Mouse (Mus musculus): ENCODE data around the gene Ptch2. TPM values are rescaled to one million over a fixed set of nuclear protein-coding genes. Genes with fewer than 3 reads are reported as not detected.
A peak's percentile ranks its signal among the peaks of the same experiment; 100 is the strongest.

Ptch2 gene
- polyA plus RNA-seq, 1 experiment from 2014 or later = 2.4 TPM

DNA sequence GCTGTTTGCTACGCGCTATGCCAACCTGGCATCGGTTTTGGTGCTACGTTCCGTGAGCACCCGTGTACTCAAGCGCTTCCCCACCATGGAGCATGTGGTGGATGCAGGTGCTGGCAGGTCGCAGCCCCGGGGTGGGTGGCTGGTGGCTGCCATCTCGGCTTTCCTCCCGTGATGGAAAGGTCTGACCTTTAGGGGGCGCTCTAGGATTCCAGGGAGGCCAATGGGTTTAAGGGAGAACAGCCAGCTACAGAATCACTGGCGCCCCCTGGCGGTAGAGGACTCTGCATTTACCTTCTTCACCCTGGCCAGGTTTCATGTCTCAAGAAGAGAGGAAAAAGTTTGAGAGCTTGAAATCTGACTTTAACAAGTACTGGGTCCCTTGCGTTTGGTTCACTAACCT lies 50.3 kb downstream of the Ptch2 start:
- Histone ChIP-seq H3K27me3 (ENCODE audit: control insufficient read depth, insufficient read depth, low read length) (no peaks in the 10 kb centered on the region), H3K4me1 (ENCODE audit: control insufficient read depth, insufficient read depth, low read length) (no peaks in the 10 kb centered on the region), H3K4me3 (ENCODE audit: low read depth, low read length) (no peak overlapping the region), H3K9ac (ENCODE audit: low read depth, low read length) (no peak overlapping the region), H3K36me3 (ENCODE audit: control insufficient read depth, insufficient read depth, low read length) (peaks cover 10% of the 10 kb centered on the region), H3K27ac (ENCODE audit: low read depth, low read length) (no peak overlapping the region), H3K9me3 (replicated peaks; ENCODE audit: control insufficient read depth, low read length) (no peaks in the 10 kb centered on the region), H3K4me2 (no peak overlapping the region)
- WGBS (ENCODE audit: insufficient replicate concordance) = 31% methylated on average over 15 of the region's 15 CpGs
- ATAC-seq (replicated peaks; ENCODE audit: insufficient number of reproducible peaks, low FRiP score, low TSS enrichment) = no peak

DNA sequence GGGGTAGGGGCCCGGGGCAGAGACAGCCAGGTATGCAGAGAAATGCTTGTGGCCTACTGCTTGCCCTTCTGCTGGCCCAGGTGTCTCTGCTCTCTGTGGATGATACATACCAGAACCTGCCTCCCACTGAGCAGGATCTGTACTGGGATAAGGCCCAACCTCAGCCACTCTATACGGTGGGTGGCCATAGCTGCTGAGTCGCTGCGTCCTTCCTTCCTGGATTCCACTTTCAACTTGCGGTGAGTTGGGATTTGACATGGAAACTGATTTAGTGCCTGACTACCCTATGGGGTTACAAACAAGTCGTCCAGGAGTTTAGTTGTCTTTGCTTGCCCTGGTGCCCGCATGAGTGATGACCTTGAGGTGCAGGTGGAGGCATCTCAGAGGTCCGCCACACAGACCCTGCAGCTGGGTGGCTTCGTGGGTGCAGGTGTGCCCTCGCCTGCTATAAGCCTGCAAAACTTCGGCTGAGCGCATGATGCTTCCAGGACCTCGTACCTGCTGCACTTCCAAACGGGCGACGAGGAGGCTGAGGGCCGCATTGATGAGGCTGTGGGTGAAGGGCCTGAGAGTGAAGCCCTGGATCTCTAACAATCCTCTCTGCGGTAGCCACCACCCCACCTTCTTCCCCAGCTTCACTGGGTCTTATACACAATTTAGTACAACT lies 52.3 kb downstream of the Ptch2 start:
- Histone ChIP-seq H3K4me2 (no peak overlapping the region), H3K4me1 (ENCODE audit: control insufficient read depth, insufficient read depth, low read length) (peaks cover 4% of the 10 kb centered on the region; the same call in 1 of the 2 replicates), H3K9ac (ENCODE audit: low read depth, low read length) (no peak overlapping the region), H3K9me3 (replicated peaks; ENCODE audit: control insufficient read depth, low read length) (no peaks in the 10 kb centered on the region), H3K27ac (ENCODE audit: low read depth, low read length) (no peak overlapping the region), H3K36me3 (ENCODE audit: control insufficient read depth, insufficient read depth, low read length) (peaks cover 24% of the 10 kb centered on the region), H3K27me3 (ENCODE audit: control insufficient read depth, insufficient read depth, low read length) (no peaks in the 10 kb centered on the region), H3K4me3 (ENCODE audit: low read depth, low read length) (no peak overlapping the region)
- ATAC-seq (replicated peaks; ENCODE audit: insufficient number of reproducible peaks, low FRiP score, low TSS enrichment) = no peak
- 81% methylated on average over 18 of the region's 18 CpGs for WGBS (ENCODE audit: insufficient replicate concordance)

DNA sequence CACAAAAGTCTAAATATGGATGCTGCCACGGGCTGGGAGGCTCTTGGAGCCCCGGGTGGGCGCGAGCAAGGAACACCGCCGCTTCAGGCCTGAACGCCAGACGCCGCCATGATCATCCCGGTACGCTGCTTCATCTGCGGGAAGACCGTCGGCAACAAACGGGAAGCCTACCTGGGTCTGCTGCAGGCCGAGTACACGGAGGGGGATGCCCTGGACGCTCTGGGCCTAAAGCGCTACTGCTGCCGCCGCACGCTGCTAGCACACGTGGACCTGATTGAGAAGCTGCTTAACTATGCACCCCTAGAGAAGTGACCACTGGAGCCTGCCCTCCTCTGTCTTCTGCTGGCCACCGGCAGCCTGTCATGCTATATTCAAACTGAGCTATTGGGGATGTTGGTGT lies 52.9 kb downstream of the Ptch2 start:
- Histone ChIP-seq H3K27ac (ENCODE audit: low read depth, low read length) (no peak overlapping the region), H3K36me3 (ENCODE audit: control insufficient read depth, insufficient read depth, low read length) (peaks cover 28% of the 10 kb centered on the region)
- ATAC-seq (replicated peaks; ENCODE audit: insufficient number of reproducible peaks, low FRiP score, low TSS enrichment) = no peak

DNA sequence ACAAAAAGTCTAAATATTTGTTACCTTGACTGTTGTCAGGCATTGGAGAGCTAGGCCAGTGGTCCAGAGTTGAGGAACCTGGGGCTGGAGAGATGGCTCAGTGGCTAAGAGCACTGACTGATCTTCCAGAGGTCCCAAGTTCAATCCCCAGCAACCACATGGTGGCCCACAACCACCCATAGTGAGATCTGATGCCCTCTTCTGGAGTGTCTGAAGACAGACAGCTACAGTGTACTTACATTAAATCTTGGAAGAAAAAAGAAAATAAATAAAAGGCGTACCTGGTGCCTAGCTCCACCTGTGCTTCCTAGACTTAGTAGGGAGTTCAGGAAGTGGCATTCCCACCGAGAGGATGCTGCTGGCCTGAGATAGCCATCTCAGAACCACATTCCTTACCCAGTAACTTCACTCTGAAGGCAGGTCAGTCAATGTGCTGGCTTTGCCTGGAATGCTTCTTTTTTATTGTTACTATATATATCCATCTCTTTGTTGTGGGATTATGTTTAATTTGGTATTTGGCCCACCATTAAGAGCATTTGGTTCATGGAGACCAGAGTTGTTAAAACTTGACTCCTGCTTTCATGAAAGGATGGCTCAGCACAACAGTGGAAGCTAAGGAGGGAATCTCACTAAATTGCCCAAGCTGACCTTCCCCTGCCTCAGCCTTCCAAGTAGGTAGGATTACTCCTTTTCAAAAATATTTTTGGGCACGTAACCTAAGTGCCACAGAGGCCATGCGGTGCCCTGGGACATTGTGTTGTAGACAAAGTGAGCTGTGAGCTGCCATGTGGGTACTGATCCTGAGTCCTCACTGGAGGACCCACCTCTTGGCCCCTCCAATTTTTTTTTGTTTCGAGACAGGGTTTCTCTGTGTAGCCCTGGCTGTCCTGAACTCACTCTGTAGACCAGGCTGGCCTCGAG lies 53.7 kb downstream of the Ptch2 start:
- ATAC-seq (replicated peaks; ENCODE audit: insufficient number of reproducible peaks, low FRiP score, low TSS enrichment) = 0 out of 2 replicates have a peak, but pooled peaks have one; percentile 21
- H3K27ac ChIP-seq (ENCODE audit: low read depth, low read length) = no peak overlapping the region
- 65% methylated on average over 6 of the region's 6 CpGs for WGBS (ENCODE audit: insufficient replicate concordance)
- peaks cover 13% of the 10 kb centered on the region; the same call in 1 of the 2 replicates for H3K4me1 ChIP-seq (ENCODE audit: control insufficient read depth, insufficient read depth, low read length)
- H3K9ac ChIP-seq (ENCODE audit: low read depth, low read length) = no peak overlapping the region
- no peaks in the 10 kb centered on the region for H3K27me3 ChIP-seq (ENCODE audit: control insufficient read depth, insufficient read depth, low read length)
- H3K4me3 ChIP-seq (ENCODE audit: low read depth, low read length) = no peak overlapping the region
- H3K4me2 ChIP-seq = no peak overlapping the region
- peaks cover 34% of the 10 kb centered on the region for H3K36me3 ChIP-seq (ENCODE audit: control insufficient read depth, insufficient read depth, low read length)
- H3K9me3 ChIP-seq (replicated peaks; ENCODE audit: control insufficient read depth, low read length) = no peaks in the 10 kb centered on the region

More for the DNA sequence above, 52.9 kb downstream of the Ptch2 start:
- Histone ChIP-seq H3K9me3 (replicated peaks; ENCODE audit: control insufficient read depth, low read length) (no peaks in the 10 kb centered on the region), H3K4me3 (ENCODE audit: low read depth, low read length) (no peak overlapping the region), H3K27me3 (ENCODE audit: control insufficient read depth, insufficient read depth, low read length) (no peaks in the 10 kb centered on the region), H3K9ac (ENCODE audit: low read depth, low read length) (no peak overlapping the region), H3K4me1 (ENCODE audit: control insufficient read depth, insufficient read depth, low read length) (peaks cover 10% of the 10 kb centered on the region; the same call in 1 of the 2 replicates), H3K4me2 (no peak overlapping the region)
- WGBS (ENCODE audit: insufficient replicate concordance) = 67% methylated on average over 24 of the region's 24 CpGs

DNA sequence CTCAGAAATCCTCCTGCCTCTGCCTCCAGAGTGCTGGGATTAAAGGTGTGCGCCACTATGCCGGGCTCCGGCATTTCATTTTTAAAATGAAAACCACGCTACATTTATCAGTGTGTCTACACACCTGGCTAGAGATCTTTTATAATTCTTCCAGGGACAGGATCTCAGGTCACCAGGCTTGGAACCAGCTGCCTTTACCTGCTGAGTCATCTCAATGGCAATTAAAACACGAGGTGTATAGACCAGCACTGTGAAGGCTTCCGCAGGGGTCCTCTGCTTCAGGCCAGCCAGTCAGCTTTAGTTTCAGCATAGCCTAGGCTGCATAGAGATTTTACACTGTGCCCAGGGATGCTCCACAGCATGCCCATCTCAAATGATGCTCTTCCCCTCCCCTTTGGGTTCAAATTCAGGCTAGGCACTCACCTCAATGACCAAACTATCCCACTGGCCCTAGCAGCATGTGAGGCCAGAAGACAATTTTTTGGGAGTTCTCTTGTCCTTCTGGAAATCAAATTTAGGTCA lies 54.4 kb downstream of the Ptch2 start:
- no peak for ATAC-seq (replicated peaks; ENCODE audit: insufficient number of reproducible peaks, low FRiP score, low TSS enrichment)
- no peaks in the 10 kb centered on the region for H3K9me3 ChIP-seq (replicated peaks; ENCODE audit: control insufficient read depth, low read length)
- H3K27me3 ChIP-seq (ENCODE audit: control insufficient read depth, insufficient read depth, low read length) = no peaks in the 10 kb centered on the region
- H3K36me3 ChIP-seq (ENCODE audit: control insufficient read depth, insufficient read depth, low read length) = peaks cover 34% of the 10 kb centered on the region
- H3K9ac ChIP-seq (ENCODE audit: low read depth, low read length) = no peak overlapping the region
- H3K4me2 ChIP-seq = no peak overlapping the region
- 86% methylated on average over 6 of the region's 6 CpGs for WGBS (ENCODE audit: insufficient replicate concordance)
- no peak overlapping the region for H3K4me3 ChIP-seq (ENCODE audit: low read depth, low read length)
- no peak overlapping the region for H3K27ac ChIP-seq (ENCODE audit: low read depth, low read length)
- H3K4me1 ChIP-seq (ENCODE audit: control insufficient read depth, insufficient read depth, low read length) = peaks cover 15% of the 10 kb centered on the region; the same call in 1 of the 2 replicates

DNA sequence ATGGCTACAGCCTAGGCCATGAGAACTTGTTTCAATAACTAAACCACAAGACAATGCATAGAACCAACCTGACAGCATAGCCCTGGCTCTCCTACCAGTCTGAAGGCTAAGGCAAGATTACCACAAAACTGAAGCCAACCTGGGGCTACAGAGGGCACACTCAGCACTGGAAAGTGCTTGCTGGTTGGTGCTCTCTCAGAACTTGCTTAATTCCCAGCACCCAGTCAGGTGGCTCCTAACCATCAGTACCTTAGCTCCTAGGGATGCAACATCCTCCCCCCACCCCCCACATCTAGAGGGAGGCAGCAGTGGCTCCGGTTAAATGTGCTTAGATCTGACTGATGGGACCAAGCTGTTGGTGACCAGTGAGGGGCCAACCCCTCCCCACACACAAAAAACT lies 55.5 kb downstream of the Ptch2 start:
- Histone ChIP-seq H3K9me3 (replicated peaks; ENCODE audit: control insufficient read depth, low read length) (no peaks in the 10 kb centered on the region), H3K9ac (ENCODE audit: low read depth, low read length) (peak overlapping the region; percentile 34; the same call in 1 of the 2 replicates), H3K27me3 (ENCODE audit: control insufficient read depth, insufficient read depth, low read length) (no peaks in the 10 kb centered on the region), H3K36me3 (ENCODE audit: control insufficient read depth, insufficient read depth, low read length) (peaks cover 34% of the 10 kb centered on the region), H3K27ac (ENCODE audit: low read depth, low read length) (no peak overlapping the region), H3K4me1 (ENCODE audit: control insufficient read depth, insufficient read depth, low read length) (peaks cover 15% of the 10 kb centered on the region; the same call in 1 of the 2 replicates), H3K4me3 (ENCODE audit: low read depth, low read length) (no peak overlapping the region), H3K4me2 (no peak overlapping the region)
- no peak for ATAC-seq (replicated peaks; ENCODE audit: insufficient number of reproducible peaks, low FRiP score, low TSS enrichment)
- 61% methylated on average over 1 of the region's 1 CpGs for WGBS (ENCODE audit: insufficient replicate concordance)

DNA sequence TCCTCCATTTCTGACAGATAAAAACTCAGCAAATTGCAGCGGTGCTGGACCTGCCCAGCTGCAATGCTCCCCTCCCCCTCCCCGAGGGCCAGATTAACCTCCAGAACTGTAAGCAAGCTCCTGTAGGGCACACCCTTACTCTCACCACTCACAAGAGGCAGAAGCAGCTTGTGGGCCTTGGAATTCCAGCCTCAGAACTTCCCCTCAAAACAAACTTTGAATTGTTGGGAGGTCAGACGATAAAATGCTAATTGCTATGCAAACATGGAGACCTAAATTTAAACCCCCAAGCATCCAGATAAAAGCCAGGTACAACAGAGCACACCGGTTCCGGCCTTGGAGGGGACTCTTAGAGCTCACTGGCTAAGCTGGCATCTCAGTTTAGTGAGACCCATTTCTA lies 56.8 kb downstream of the Ptch2 start:
- no peaks in the 10 kb centered on the region for H3K27me3 ChIP-seq (ENCODE audit: control insufficient read depth, insufficient read depth, low read length)
- no peak for ATAC-seq (replicated peaks; ENCODE audit: insufficient number of reproducible peaks, low FRiP score, low TSS enrichment)
- no peak overlapping the region for H3K4me2 ChIP-seq
- WGBS (ENCODE audit: insufficient replicate concordance) = 75% methylated on average over 5 of the region's 5 CpGs
- no peak overlapping the region for H3K9ac ChIP-seq (ENCODE audit: low read depth, low read length)
- peaks cover 15% of the 10 kb centered on the region; the same call in 1 of the 2 replicates for H3K4me1 ChIP-seq (ENCODE audit: control insufficient read depth, insufficient read depth, low read length)
- H3K9me3 ChIP-seq (replicated peaks; ENCODE audit: control insufficient read depth, low read length) = no peaks in the 10 kb centered on the region
- H3K4me3 ChIP-seq (ENCODE audit: low read depth, low read length) = no peak overlapping the region
- no peak overlapping the region for H3K27ac ChIP-seq (ENCODE audit: low read depth, low read length)
- H3K36me3 ChIP-seq (ENCODE audit: control insufficient read depth, insufficient read depth, low read length) = peaks cover 34% of the 10 kb centered on the region

DNA sequence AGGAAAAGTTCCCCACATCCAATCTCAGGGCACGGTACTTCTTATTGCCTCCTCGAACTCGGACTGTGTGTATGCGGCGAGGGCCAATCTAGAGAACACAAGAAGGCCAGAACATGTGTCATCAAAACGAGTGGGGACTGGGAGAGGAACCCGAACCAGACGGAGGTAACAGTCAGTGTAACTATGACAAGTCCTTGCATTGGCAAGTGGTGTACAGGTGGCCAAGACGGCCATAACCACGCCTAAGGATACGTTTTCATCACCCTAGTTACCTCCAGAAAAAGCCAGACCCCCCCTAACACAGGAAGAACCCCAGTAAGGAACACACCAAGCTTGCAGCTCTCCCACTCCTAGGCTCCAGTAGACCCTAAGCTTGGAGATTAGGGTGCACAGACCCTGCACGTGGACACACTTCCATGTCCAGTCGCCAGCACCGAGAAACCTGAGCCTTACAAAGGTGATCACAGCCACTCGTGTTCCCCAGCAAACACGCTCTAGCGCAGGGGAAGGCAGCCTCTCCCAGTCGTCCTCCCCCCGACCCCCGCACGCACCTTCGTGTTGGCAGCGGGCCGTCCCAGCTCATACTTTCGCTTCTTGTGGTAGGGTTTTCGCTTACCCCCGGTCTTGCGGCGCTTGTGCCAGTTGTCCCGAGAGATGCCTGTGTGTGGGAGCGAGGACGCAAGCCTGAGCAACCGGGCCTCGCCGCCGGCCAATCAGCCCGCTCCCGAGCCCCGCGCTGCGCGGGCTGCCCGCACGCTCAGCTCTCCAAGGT lies 59.3 kb downstream of the Ptch2 start:
- peak overlapping the region; percentile 91 for H3K27ac ChIP-seq (ENCODE audit: low read depth, low read length)
- H3K36me3 ChIP-seq (ENCODE audit: control insufficient read depth, insufficient read depth, low read length) = peaks cover 32% of the 10 kb centered on the region
- H3K4me2 ChIP-seq = peak overlapping the region; percentile 75
- H3K27me3 ChIP-seq (ENCODE audit: control insufficient read depth, insufficient read depth, low read length) = no peaks in the 10 kb centered on the region
- peak overlapping the region; percentile 90 for H3K9ac ChIP-seq (ENCODE audit: low read depth, low read length)
- ATAC-seq (replicated peaks; ENCODE audit: insufficient number of reproducible peaks, low FRiP score, low TSS enrichment) = peak; percentile 9; the same call in 1 of the 2 replicates
- H3K4me3 ChIP-seq (ENCODE audit: low read depth, low read length) = peak overlapping the region; percentile 78
- 1% methylated on average over 44 of the region's 44 CpGs for WGBS (ENCODE audit: insufficient replicate concordance)
- peaks cover 15% of the 10 kb centered on the region; the same call in 1 of the 2 replicates for H3K4me1 ChIP-seq (ENCODE audit: control insufficient read depth, insufficient read depth, low read length)
- no peaks in the 10 kb centered on the region for H3K9me3 ChIP-seq (replicated peaks; ENCODE audit: control insufficient read depth, low read length)

All from heart, embryonic 11.5 days (tissue).